Mouse (Mus musculus): ENCODE measurements at regions not wholly inside any gene's neighbourhood (a gene's known extent, or its start where the extent isn't known, plus 50 kb on each side); places are given as distances from the start of the nearest gene placed in this dataset.

DNA sequence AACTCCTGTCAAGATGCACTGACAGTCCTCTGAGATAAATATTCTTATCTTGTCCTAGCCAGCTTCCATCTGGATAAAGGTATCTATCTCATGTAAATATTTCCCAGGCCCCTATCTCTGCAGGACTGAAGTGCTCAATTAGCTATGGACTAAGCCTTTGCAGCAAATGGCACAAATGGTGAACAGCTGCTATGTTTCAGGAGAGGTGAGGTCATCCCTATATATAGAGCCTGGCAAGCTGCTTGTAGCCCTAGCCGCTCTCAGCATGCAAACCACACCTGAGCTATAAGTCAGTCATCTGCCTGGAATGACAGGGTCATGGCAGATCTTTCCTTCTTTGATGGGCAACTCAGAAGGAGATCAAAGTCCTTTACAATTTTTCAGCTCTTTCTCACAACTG, 294.9 kb upstream of the Agtr1b start:
- no peak for DNase-seq

DNA sequence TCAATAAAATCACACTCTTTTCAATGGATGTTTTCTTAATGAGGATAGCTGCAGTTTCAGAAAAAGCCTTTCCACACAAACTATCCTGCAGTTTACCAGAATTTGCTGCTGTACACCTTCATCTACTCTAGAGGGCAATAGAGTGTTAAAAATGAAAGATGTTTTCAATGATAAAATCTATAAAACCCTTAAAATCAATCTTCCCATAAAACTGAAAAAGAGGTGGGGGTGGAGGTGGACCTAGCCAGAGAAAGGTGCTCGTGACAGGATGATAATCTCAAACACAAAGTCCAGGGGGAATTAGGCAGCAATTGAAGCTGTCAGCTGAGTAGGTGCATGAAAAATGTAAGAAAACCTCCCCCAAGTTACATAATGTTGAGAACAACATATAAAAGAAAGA, 288.4 kb upstream of the Agtr1b start:
- DNase-seq: no peak
